Mouse (Mus musculus) brain, embryonic 14.5 days (tissue): Measurements from ENCODE around the gene Clstn3.
"Not testable (repeated sequence)": the region's sequence is repeated elsewhere in the genome, so short reads cannot be mapped to it uniquely, and the experiment has no call there.

Source experiments
- CTCF ChIP-seq: fragments of 200-500 bp; IDR thresholded peaks from 2 replicates; pipeline ENCODE4 v1.5.1; 2012; ENCODE audit warnings: inconsistent platforms, mild to moderate bottlenecking, moderate library complexity, borderline replicate concordance; ENCODE audit not compliant: insufficient read depth, insufficient read length; ENCODE audit errors: extremely low read depth
- POLR2A ChIP-seq: fragments of 200-500 bp; IDR thresholded peaks from 2 replicates; pipeline ENCODE4 v1.6.1; 2012; ENCODE audit warnings: mild to moderate bottlenecking, inconsistent platforms, borderline replicate concordance; ENCODE audit not compliant: poor library complexity, insufficient read depth, insufficient read length, severe bottlenecking; ENCODE audit errors: extremely low read depth

DNA sequence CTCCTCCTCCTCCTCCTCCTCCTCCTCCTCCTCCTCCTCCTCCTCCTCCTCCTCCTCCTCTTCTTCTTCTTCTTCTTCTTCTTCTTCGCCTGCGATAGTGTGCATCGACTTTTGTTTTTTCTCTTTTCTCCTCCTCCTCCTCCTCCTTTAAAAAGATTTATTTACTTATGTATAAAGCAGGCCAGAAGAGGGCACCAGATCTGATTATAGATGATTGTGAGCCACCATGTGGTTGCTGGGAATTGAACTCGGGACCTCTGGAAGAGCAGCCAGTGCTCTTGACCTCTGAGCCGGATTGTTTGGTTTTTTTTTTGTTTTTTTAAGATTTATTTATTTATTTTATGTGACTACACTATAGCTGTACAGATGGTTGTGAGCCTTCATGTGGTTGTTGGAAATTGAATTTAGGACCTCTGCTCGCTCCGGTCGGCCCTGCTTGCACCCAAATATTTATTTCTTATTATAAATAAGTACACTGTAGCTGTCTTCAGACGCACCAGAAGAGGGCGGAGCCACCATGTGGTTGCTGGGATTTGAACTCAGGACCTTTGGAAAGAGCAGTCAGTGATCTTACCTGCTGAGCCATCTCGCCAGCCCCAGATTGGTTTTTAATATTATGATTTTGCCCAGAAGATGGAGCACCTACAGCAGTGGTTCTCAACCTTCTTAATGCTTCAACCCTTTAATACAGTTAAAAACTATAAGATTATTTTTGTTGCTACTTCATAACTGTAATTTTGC, 10.9 kb upstream of the Clstn3 start:
- TF ChIP-seq CTCF, POLR2A: not testable (repeated sequence)
